Mouse (Mus musculus) embryonic facial prominence, embryonic 11.5 days (tissue): Measurements from ENCODE around the gene Gmeb2. TPM values are rescaled to one million over a fixed set of nuclear protein-coding genes. Genes with fewer than 3 reads are reported as not detected.

Experiments
- ATAC-seq: fragments of 200-750 bp; cut with Nextera tagmentation; replicated peaks from 2 replicates; pipeline ENCODE4 v1.8.0; 2017; ENCODE audit warnings: low read depth; ENCODE audit not compliant: insufficient number of reproducible peaks, low FRiP score, low TSS enrichment
- DNase-seq: peaks from one replicate; pipeline ENCODE4 v3.0.0-alpha.2; 2015; ENCODE audit warnings: low spot score
- H3K27ac ChIP-seq: fragments of 300-500 bp; sonication (generic); replicated peaks from 2 replicates; pipeline ENCODE4 v1.5.1; 2014; ENCODE audit warnings: mild to moderate bottlenecking, low read depth, low read length, control low read depth
- H3K27me3 ChIP-seq: fragments of 300-500 bp; sonication (generic); 2 replicates; pipeline ENCODE4 v1.6.1; 2014; ENCODE audit warnings: mild to moderate bottlenecking, low read length, moderate library complexity, mixed read lengths; ENCODE audit not compliant: control insufficient read depth, insufficient read depth
- H3K36me3 ChIP-seq: fragments of 300-500 bp; sonication (generic); replicated peaks from 2 replicates; pipeline ENCODE4 v1.6.1; 2014; ENCODE audit warnings: low read depth, mild to moderate bottlenecking, low read length, moderate library complexity, mixed read lengths; ENCODE audit not compliant: control insufficient read depth, insufficient read depth
- H3K4me1 ChIP-seq: fragments of 300-500 bp; sonication (generic); 2 replicates; pipeline ENCODE4 v1.6.1; 2014; ENCODE audit warnings: low read length, mixed read lengths; ENCODE audit not compliant: control insufficient read depth, insufficient read depth
- H3K4me2 ChIP-seq: fragments of 300-500 bp; sonication (generic); 2 replicates; pipeline ENCODE4 v1.6.1; 2014; ENCODE audit warnings: low read depth, mild to moderate bottlenecking, control low read depth, low read length, moderate library complexity
- H3K4me3 ChIP-seq: fragments of 300-500 bp; sonication (generic); 2 replicates; pipeline ENCODE4 v1.5.1; 2014; ENCODE audit warnings: low read depth, low read length, control low read depth
- H3K9ac ChIP-seq: fragments of 300-500 bp; sonication (generic); replicated peaks from 2 replicates; pipeline ENCODE4 v1.6.1; 2014; ENCODE audit warnings: mild to moderate bottlenecking, control low read depth, low read length
- H3K9me3 ChIP-seq: fragments of 300-500 bp; sonication (generic); replicated peaks from 2 replicates; pipeline ENCODE4 v1.6.1; 2016; ENCODE audit warnings: mild to moderate bottlenecking, low read length, inconsistent platforms, mixed read lengths; ENCODE audit not compliant: control insufficient read depth
- WGBS: fragments of 180-500 bp; shearing (Covaris S2); extraction: QIAGEN DNeasy Blood & Tissue Kit; methylation state at CpG from one replicate; pipeline ENCODE4 v1.1.7; 2014; 5-methylcytosine and 5-hydroxymethylcytosine counted together
- polyA plus RNA-seq: library from polyadenylated mRNA; unstranded; fragments of >200 nt; fragmentation: Nextera tagmentation; extraction: Ambion mirVana; gene quantifications from 2 replicates; pipeline ENCODE4 v1.2.1, GENCODE M21; 2014

The Gmeb2 gene
- polyA plus RNA-seq, 1 experiment from 2014 or later = 18.3 TPM

GRCm38 (mm10) chr2:181314080-181314810, 26.4 kb upstream of the Gmeb2 start, which contains the start of gene Stmn3:
Gene Stmn3, minus strand, starts transcription at chr2:181314500.
- Histone ChIP-seq H3K27ac (no peak within 1 kb of the TSS), H3K9ac (peak within 1 kb of the TSS; percentile 27)
- WGBS = 5% methylated on average over 22 of the region's 23 CpGs

DNA sequence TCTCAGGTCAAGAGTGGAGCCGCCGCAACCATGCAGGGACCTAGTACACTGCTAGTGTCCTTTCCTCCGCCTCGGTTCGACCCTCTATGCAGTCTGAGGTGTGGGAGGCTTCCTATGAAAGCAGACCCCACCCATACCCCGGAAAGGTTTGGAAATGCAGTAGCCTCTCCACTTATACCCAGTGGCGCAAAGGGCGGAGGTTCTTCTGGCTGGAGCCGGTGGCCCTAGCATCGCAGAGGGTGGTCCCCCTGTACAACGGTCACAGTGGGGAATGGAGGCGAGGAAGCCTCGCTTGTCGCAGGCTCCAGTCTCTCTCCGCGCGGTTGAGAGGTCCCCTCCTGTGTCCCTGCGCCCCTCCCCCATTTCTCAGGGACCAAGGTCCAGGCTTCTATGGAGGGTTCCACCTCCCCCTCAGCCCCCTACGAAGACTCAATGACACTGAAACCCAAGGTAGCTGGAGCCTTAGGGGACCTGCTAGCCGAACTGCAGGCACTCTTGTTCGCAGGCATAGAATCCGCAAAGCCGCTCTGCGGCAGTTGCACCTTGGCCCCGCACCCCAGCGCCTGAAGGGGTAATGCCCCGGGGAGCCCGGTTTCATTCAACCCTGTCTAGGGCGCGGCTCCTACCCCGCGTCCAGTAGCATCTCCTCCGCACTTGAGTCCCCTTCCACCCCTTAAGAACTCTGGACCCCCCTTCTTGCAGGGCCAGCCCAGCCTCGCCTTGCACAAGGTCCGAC, 25.7 kb upstream of the Gmeb2 start:
- H3K9ac ChIP-seq = peak overlapping the region; percentile 27
- no peaks in the 10 kb centered on the region for H3K9me3 ChIP-seq
- no peak overlapping the region for H3K27ac ChIP-seq
- H3K36me3 ChIP-seq = no peaks in the 10 kb centered on the region
- peaks cover 27% of the 10 kb centered on the region for H3K27me3 ChIP-seq
- H3K4me3 ChIP-seq = peak overlapping the region; percentile 34
- H3K4me2 ChIP-seq = peak overlapping the region; percentile 44
- WGBS = 3% methylated on average over 35 of the region's 35 CpGs
- peak; percentile 4 for DNase-seq
- H3K4me1 ChIP-seq = no peaks in the 10 kb centered on the region; the same call in 1 of the 2 replicates
- peak; percentile 34; the same call in 1 of the 2 replicates for ATAC-seq

More at GRCm38 (mm10) chr2:181314080-181314810, 26.4 kb upstream of the Gmeb2 start, which contains the start of gene Stmn3:
- peaks cover 27% of the 10 kb centered on the region for H3K27me3 ChIP-seq
- H3K4me3 ChIP-seq = peak within 1 kb of the TSS; percentile 34
- peak within 1 kb of the TSS; percentile 44 for H3K4me2 ChIP-seq
- H3K36me3 ChIP-seq = no peaks in the 10 kb centered on the region
- H3K9me3 ChIP-seq = no peaks in the 10 kb centered on the region
- no peaks in the 10 kb centered on the region; the same call in 1 of the 2 replicates for H3K4me1 ChIP-seq
- peak; percentile 85 for DNase-seq
- peak; percentile 57 for ATAC-seq

DNA sequence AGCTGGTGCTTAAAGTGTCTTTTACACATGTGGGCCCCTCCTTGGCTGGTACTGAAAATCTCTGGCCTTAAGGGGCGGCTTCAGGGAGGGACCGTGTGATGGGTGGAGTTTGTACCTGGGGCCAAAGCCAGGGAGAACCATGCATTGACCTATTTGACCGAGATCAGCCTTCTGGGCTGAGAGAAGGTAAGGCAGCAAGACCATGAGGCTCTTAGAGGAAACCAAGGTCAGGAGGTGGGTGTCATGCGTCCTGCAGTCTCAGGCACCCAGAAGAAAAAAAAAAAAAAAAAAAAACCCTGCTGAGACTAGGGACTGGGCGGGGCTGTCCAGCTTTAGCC, 25.1 kb upstream of the Gmeb2 start:
- DNase-seq (no peak), ATAC-seq (no peak)
- no peaks in the 10 kb centered on the region; the same call in 1 of the 2 replicates for H3K4me1 ChIP-seq
- no peaks in the 10 kb centered on the region for H3K9me3 ChIP-seq
- no peak overlapping the region for H3K27ac ChIP-seq
- H3K27me3 ChIP-seq = peaks cover 27% of the 10 kb centered on the region
- H3K4me3 ChIP-seq = peak overlapping the region; percentile 34
- H3K36me3 ChIP-seq = no peaks in the 10 kb centered on the region
- peak overlapping the region; percentile 44 for H3K4me2 ChIP-seq
- 17% methylated on average over 5 of the region's 5 CpGs for WGBS
- 0 out of 2 replicates have a peak overlapping the region, but pooled peaks have one; percentile 27 for H3K9ac ChIP-seq

DNA sequence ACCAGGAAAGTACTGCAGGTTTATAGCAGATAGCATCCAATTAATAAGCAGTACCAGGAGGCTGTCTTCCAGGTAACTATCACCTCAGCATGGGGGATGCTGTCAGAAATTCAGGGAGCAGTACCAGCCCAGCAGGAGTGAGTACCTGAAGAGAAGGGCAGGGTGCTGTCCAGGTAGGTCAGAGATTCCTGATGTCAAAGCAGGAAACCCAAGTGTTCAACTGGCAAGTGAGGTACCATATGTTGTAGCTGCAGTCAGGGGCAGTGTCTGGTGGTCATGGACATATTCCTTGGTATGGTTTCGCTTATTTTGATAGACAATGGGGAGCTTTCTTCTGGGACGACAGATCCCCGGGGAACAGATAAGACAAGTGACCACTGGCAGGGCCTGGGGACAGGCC, 24.6 kb upstream of the Gmeb2 start:
- H3K4me2 ChIP-seq = no peak overlapping the region

DNA sequence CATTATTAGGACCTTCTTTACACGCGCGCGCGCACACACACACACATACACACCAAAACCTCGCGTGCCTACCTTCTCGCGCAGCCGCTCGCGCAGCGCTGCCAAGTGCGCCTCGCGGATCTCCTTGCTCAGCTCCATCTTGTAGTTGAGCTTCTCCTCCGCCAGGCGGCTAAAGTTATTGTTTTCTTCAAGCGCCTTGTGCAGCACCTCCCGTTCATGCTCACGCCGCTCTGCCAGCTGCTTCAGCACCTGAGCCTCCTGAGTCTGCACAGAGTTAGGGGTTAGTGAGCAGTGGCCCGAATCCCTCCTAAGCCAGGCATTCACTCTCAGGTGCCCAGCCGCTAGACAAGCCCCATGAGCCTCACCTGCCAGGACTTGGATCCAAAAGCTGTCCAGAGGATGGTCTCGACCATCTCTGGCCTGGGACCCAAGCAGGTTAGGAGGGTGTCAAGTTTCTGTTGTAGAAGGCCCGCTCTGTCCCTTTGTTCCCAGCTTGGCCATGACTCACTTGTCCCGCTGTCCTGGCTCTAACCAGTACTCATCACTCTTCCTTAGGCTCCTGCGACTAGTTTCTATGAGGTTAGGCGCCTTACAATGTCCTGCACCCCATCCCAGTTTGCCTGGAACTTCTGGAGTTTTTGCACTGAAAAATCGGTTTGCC, 19.4 kb upstream of the Gmeb2 start:
- no peaks in the 10 kb centered on the region for H3K9me3 ChIP-seq
- peaks cover 9% of the 10 kb centered on the region for H3K27me3 ChIP-seq
- ATAC-seq (no peak; the same call in 1 of the 2 replicates), DNase-seq (peak; percentile 77)
- no peak overlapping the region for H3K4me2 ChIP-seq
- WGBS = 9% methylated on average over 30 of the region's 30 CpGs
- no peak overlapping the region for H3K27ac ChIP-seq
- no peaks in the 10 kb centered on the region for H3K4me1 ChIP-seq
- H3K36me3 ChIP-seq = no peaks in the 10 kb centered on the region
- H3K4me3 ChIP-seq = no peak overlapping the region
- no peak overlapping the region for H3K9ac ChIP-seq

More for the DNA sequence above, 24.6 kb upstream of the Gmeb2 start:
- DNase-seq (no peak), ATAC-seq (no peak)
- H3K27ac ChIP-seq = no peak overlapping the region
- no peaks in the 10 kb centered on the region for H3K9me3 ChIP-seq
- no peak overlapping the region for H3K4me3 ChIP-seq
- H3K27me3 ChIP-seq = peaks cover 27% of the 10 kb centered on the region
- H3K4me1 ChIP-seq = no peaks in the 10 kb centered on the region; the same call in 1 of the 2 replicates
- no peak overlapping the region for H3K9ac ChIP-seq
- H3K36me3 ChIP-seq = no peaks in the 10 kb centered on the region
- 73% methylated on average over 3 of the region's 3 CpGs for WGBS

DNA sequence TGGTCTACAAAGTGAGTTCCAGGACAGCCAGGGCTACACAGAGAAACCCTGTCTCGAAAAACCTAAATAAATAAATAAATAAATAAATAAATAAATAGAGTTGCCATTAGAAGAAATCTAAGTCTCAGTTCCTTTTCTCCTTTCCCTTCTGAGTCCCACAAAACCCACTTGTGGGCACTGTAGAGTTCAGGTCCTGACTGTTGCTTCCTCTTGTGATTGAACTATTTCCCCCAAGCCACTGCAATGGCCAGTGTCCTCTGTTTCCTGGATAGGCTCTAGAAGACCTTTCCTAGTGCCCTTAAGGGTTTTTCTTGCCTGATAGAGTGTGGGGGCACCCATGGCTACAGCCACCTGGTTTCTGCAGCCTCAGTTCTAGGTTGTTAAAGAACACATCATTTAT, 17.1 kb upstream of the Gmeb2 start:
- no peaks in the 10 kb centered on the region for H3K9me3 ChIP-seq
- no peaks in the 10 kb centered on the region for H3K4me1 ChIP-seq
- no peak overlapping the region for H3K4me3 ChIP-seq
- no peaks in the 10 kb centered on the region for H3K36me3 ChIP-seq
- DNase-seq (no peak), ATAC-seq (no peak)
- H3K27ac ChIP-seq = no peak overlapping the region
- H3K27me3 ChIP-seq = peaks cover 7% of the 10 kb centered on the region
- H3K9ac ChIP-seq = no peak overlapping the region
- H3K4me2 ChIP-seq = no peak overlapping the region
- 81% methylated on average over 1 of the region's 1 CpGs for WGBS

DNA sequence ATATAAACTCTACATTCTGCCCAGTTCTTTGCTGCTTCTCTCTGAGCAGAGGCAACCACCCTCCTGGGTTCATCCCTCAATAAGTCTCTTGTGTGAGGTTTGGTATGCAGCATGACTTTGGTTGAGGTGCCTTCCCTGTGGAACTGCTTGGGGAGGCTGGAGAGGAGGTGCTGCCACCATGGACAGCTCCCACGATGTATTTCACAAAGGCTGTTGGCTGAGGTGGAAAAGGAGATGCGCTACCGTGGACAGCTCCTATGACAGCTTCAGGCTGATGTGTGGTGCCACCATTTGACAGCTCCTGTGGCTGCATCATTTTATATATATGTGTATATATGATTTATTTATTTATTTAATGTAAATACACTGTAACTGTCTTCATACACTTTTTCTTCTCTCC, 14.2 kb upstream of the Gmeb2 start:
- DNase-seq (peak; percentile 72), ATAC-seq (no peak)
- Histone ChIP-seq H3K27me3 (peaks cover 7% of the 10 kb centered on the region), H3K4me3 (no peak overlapping the region), H3K4me2 (no peak overlapping the region), H3K4me1 (no peaks in the 10 kb centered on the region), H3K27ac (no peak overlapping the region), H3K9ac (no peak overlapping the region), H3K9me3 (no peaks in the 10 kb centered on the region), H3K36me3 (no peaks in the 10 kb centered on the region)
- 29% methylated on average over 3 of the region's 3 CpGs for WGBS
